Mouse (Mus musculus) stomach, postnatal 0 days (tissue): ENCODE data around the gene Prox2.
A peak's percentile ranks its signal among the peaks of the same experiment; 100 is the strongest.
"Not testable (repeated sequence)": the region's sequence is repeated elsewhere in the genome, so short reads cannot be mapped to it uniquely, and the experiment has no call there.

Experiments used
- CTCF ChIP-seq: IDR thresholded peaks from 2 replicates; pipeline ENCODE4 v1.5.1; 2016; ENCODE audit warnings: antibody characterized with exemption, low read depth, mild to moderate bottlenecking, moderate library complexity
- EP300 ChIP-seq: optimal IDR thresholded peaks from 2 replicates; pipeline ENCODE3; 2016; ENCODE audit warnings: antibody characterized with exemption

- TF ChIP-seq CTCF: peak; percentile 56
- TF ChIP-seq EP300: not testable (repeated sequence)
Observed at GRCm38 (mm10) chr12:85144276-85144675, 33.7 kb upstream of the Prox2 start.
